ENCODE assay signal across 12 mouse cellular contexts in genomic region chr5:35774137-35774424, GRCm38 (mm10). TPM values are rescaled to one million over a fixed set of nuclear protein-coding genes. Genes with fewer than 3 reads are reported as not detected.
DNase-seq lines count a peak whose midpoint lies in the region; ATAC-seq and TF ChIP-seq lines count a peak whose summit lies in the region.
"Had no signal": no experiment of that assay in that cellular context is flagged by ENCODE, and none has a peak within 500 bp of the region (broad histone marks: within the 10 kb centered on the region; RNA-seq: fewer than 3 reads in every experiment).

No protein-coding gene starts in this region.

- WGBS in kidney, embryonic 16.5 days, result 10% methylated on average over 6 of the region's 6 CpGs
- 7% methylated on average over 6 of the region's 6 CpGs for WGBS in thymus, adult 2 months

- TF ChIP-seq POLR2A in thymus, adult 2 months (IDR thresholded peaks at IDR 0.05; ENCODE audit: control insufficient read depth, extremely low read depth, insufficient read depth, low read length, poor library complexity), result no peak

- no peak overlapping the region for H3K9ac ChIP-seq in kidney, embryonic 16.5 days (replicated peaks; ENCODE audit: low read length)
- H3K9ac ChIP-seq: forebrain, embryonic 12.5 days had no signal

- no peak for TF ChIP-seq CTCF in thymus, adult 2 months (IDR thresholded peaks at IDR 0.05; ENCODE audit: borderline replicate concordance, control insufficient read depth, extremely low read depth, insufficient read depth, low read length, poor library complexity)
- TF ChIP-seq CTCF in left cerebral cortex, adult 2 months (IDR thresholded peaks at IDR 0.05), result no peak

- no peak for DNase-seq in kidney, adult 9 months
- peak; percentile 35 for DNase-seq in thymus, postnatal 0 days (ENCODE audit: low spot score)
- DNase-seq in thymus, adult 2 months, result no peak
- peak; percentile 29 to 37 for DNase-seq in kidney, postnatal 4 days
- no peak for DNase-seq in cerebellum, adult 11-12 months
- DNase-seq in left cerebral cortex, adult 2 months (ENCODE audit: extremely low spot score in 1 of 2, low spot score in 2 of 2), result no peak
- DNase-seq: cerebellum, adult 2 months; lung, postnatal 4 days had no signal

- intact Hi-C loops in left cerebral cortex, adult 2 months (cut with DNase I), result no loop called here

- H3K9me3 ChIP-seq in kidney, embryonic 16.5 days (ENCODE audit: low read length), result no peaks in the 10 kb centered on the region
- H3K9me3 ChIP-seq: forebrain, embryonic 12.5 days; heart, embryonic 10.5 days had no signal

- H3K4me2 ChIP-seq in kidney, embryonic 16.5 days (replicated peaks; ENCODE audit: low read depth, low read length), result no peak overlapping the region
- H3K4me2 ChIP-seq: forebrain, embryonic 12.5 days had no signal

- peak overlapping the region; percentile 21; the same call in 1 of the 2 replicates for H3K27ac ChIP-seq in kidney, embryonic 16.5 days (ENCODE audit: low read length)
- H3K27ac ChIP-seq in thymus, adult 2 months (ENCODE audit: control insufficient read depth, insufficient read depth, low read length), result no peak overlapping the region
- no peak overlapping the region; the same call in 1 of the 2 replicates for H3K27ac ChIP-seq in left cerebral cortex, adult 2 months
- H3K27ac ChIP-seq: forebrain, embryonic 12.5 days had no signal

- H3K4me1 ChIP-seq in kidney, embryonic 16.5 days (ENCODE audit: insufficient read depth, low read length), result peaks cover 18% of the 10 kb centered on the region
- H3K4me1 ChIP-seq in thymus, adult 2 months (replicated peaks; ENCODE audit: control insufficient read depth, insufficient read depth, low read length), result peaks cover 23% of the 10 kb centered on the region

- no peak overlapping the region for H3K4me3 ChIP-seq in kidney, embryonic 16.5 days (ENCODE audit: low read length)
- H3K4me3 ChIP-seq in thymus, adult 2 months (ENCODE audit: control insufficient read depth, insufficient read depth, low read length), result no peak overlapping the region
- no peak overlapping the region for H3K4me3 ChIP-seq in left cerebral cortex, adult 2 months
- H3K4me3 ChIP-seq: forebrain, embryonic 12.5 days; heart, embryonic 10.5 days; hindbrain, embryonic 10.5 days had no signal

- H3K36me3 ChIP-seq in kidney, embryonic 16.5 days (ENCODE audit: insufficient read depth, low read length), result no peaks in the 10 kb centered on the region
- H3K36me3 ChIP-seq in thymus, adult 2 months (ENCODE audit: control insufficient read depth, insufficient read depth, low read length), result no peaks in the 10 kb centered on the region
- H3K36me3 ChIP-seq: forebrain, embryonic 12.5 days; heart, embryonic 10.5 days; hindbrain, embryonic 10.5 days had no signal

- H3K27me3 ChIP-seq in kidney, embryonic 16.5 days (ENCODE audit: insufficient read depth, low read length), result 0 out of 2 replicates have a peak, but pooled peaks cover 3% of the 10 kb centered on the region
- no peaks in the 10 kb centered on the region for H3K27me3 ChIP-seq in thymus, adult 2 months (ENCODE audit: control insufficient read depth, insufficient read depth, low read length)
- H3K27me3 ChIP-seq: forebrain, embryonic 12.5 days had no signal

- peak; percentile 56 for ATAC-seq in kidney, embryonic 16.5 days (ENCODE audit: low FRiP score, low TSS enrichment)

RNA-seq across cellular contexts. Expression of gene Ablim2, which starts 16.4 kb away (rescaled TPM):
- 2.8 and 3.0 TPM in 2 replicates for polyA plus RNA-seq in kidney, embryonic 16.5 days (2015; fragmentation: Nextera tagmentation; extraction: Ambion mirVana)
- 0.74 and 0.91 TPM in 2 replicates for polyA plus RNA-seq in thymus, postnatal 0 days (2015; fragmentation: Nextera tagmentation; extraction: Ambion mirVana)
- polyA plus RNA-seq in thymus, adult 2 months (2012; rRNA removed), result 4.0 and 4.5 TPM in 2 replicates
- total RNA-seq in left cerebral cortex, adult 2 months (2021), result 100 to 1,000 TPM; 191 to 208 TPM

RNA-seq across cellular contexts. Expression of gene Sh3tc1, which starts 34.3 kb away (rescaled TPM):
- 25.2 and 27.6 TPM in 2 replicates for polyA plus RNA-seq in kidney, embryonic 16.5 days (2015; fragmentation: Nextera tagmentation; extraction: Ambion mirVana)
- 2.1 and 2.2 TPM in 2 replicates for polyA plus RNA-seq in thymus, postnatal 0 days (2015; fragmentation: Nextera tagmentation; extraction: Ambion mirVana)
- 4.4 and 5.2 TPM in 2 replicates for polyA plus RNA-seq in thymus, adult 2 months (2012; rRNA removed)
- total RNA-seq in left cerebral cortex, adult 2 months (2021), result 1 to 10 TPM; 2.4 to 4.3 TPM

Comparison
In these comparisons a context has a peak if more than half of its experiments do, and no peak if none do; other contexts are left out.
1. DNase-seq: peak in thymus, postnatal 0 days (single experiment) and kidney, postnatal 4 days (2 of 2); none in kidney, adult 9 months (single experiment), thymus, adult 2 months (single experiment), cerebellum, adult 11-12 months (single experiment) and left cerebral cortex, adult 2 months (0 of 2).